Mouse (Mus musculus) heart, embryonic 11.5 days (tissue): Measurements from ENCODE around the gene 4930449I24Rik. TPM values are rescaled to one million over a fixed set of nuclear protein-coding genes. Genes with fewer than 3 reads are reported as not detected.
"Not testable (repeated sequence)": the region's sequence is repeated elsewhere in the genome, so short reads cannot be mapped to it uniquely, and the experiment has no call there.

ENCODE experiments used
- ATAC-seq: fragments of 200-750 bp; cut with Nextera tagmentation; replicated peaks from 2 replicates; pipeline ENCODE4 v1.8.0; 2017; ENCODE audit warnings: moderate library complexity; ENCODE audit not compliant: insufficient number of reproducible peaks, low FRiP score, low TSS enrichment
- H3K27ac ChIP-seq: fragments of 300-500 bp; sonication (generic); 2 replicates; pipeline ENCODE4 v1.5.1; 2014; ENCODE audit warnings: mild to moderate bottlenecking, low read depth, low read length
- H3K27me3 ChIP-seq: fragments of 300-500 bp; sonication (generic); 2 replicates; pipeline ENCODE4 v1.6.1; 2014; ENCODE audit warnings: mild to moderate bottlenecking, low read length, mixed read lengths; ENCODE audit not compliant: control insufficient read depth, insufficient read depth
- H3K36me3 ChIP-seq: fragments of 300-500 bp; sonication (generic); 2 replicates; pipeline ENCODE4 v1.6.1; 2014; ENCODE audit warnings: mild to moderate bottlenecking, low read length, moderate library complexity, mixed read lengths; ENCODE audit not compliant: control insufficient read depth, insufficient read depth
- H3K4me1 ChIP-seq: fragments of 300-500 bp; sonication (generic); 2 replicates; pipeline ENCODE4 v1.6.1; 2014; ENCODE audit warnings: low read length; ENCODE audit not compliant: control insufficient read depth, insufficient read depth
- H3K4me2 ChIP-seq: fragments of 300-500 bp; sonication (generic); 2 replicates; pipeline ENCODE4 v1.6.1; 2014; ENCODE audit warnings: mild to moderate bottlenecking, moderate library complexity
- H3K4me3 ChIP-seq: fragments of 300-500 bp; sonication (generic); 2 replicates; pipeline ENCODE4 v1.5.1; 2014; ENCODE audit warnings: low read depth, low read length
- H3K9ac ChIP-seq: fragments of 300-500 bp; sonication (generic); 2 replicates; pipeline ENCODE4 v1.6.1; 2014; ENCODE audit warnings: mild to moderate bottlenecking, low read depth, low read length, moderate library complexity
- H3K9me3 ChIP-seq: fragments of 300-500 bp; sonication (generic); replicated peaks from 2 replicates; pipeline ENCODE4 v1.6.1; 2016; ENCODE audit warnings: low read length; ENCODE audit not compliant: control insufficient read depth
- WGBS: fragments of 180-500 bp; shearing (Covaris S2); extraction: QIAGEN DNeasy Blood & Tissue Kit; methylation state at CpG from one replicate; pipeline ENCODE4 v1.1.7; 2014; ENCODE audit not compliant: insufficient replicate concordance; 5-methylcytosine and 5-hydroxymethylcytosine counted together
- polyA plus RNA-seq: library from polyadenylated mRNA; unstranded; fragments of >200 nt; fragmentation: Nextera tagmentation; extraction: Ambion mirVana; gene quantifications from 2 replicates; pipeline ENCODE4 v1.2.1, GENCODE M21; 2014

The 4930449I24Rik gene
- polyA plus RNA-seq, 1 experiment from 2014 or later, result not detected

GRCm38 (mm10) chr5:146481665-146482064, 20.5 kb upstream of the 4930449I24Rik start, which contains the start of gene Gm6408:
TSS of gene Gm6408 (plus strand) at chr5:146481965.
- not testable (repeated sequence) for H3K36me3 ChIP-seq, H3K4me3 ChIP-seq, H3K4me2 ChIP-seq, ATAC-seq, H3K27me3 ChIP-seq, H3K27ac ChIP-seq, H3K9ac ChIP-seq, H3K9me3 ChIP-seq, H3K4me1 ChIP-seq
- WGBS, result 81% methylated on average over 2 of the region's 3 CpGs

GRCm38 (mm10) chr5:146488959-146489358, 13.2 kb upstream of the 4930449I24Rik start:
- H3K36me3 ChIP-seq, H3K9me3 ChIP-seq, H3K4me2 ChIP-seq, ATAC-seq, H3K27me3 ChIP-seq, H3K27ac ChIP-seq, H3K9ac ChIP-seq, H3K4me3 ChIP-seq, H3K4me1 ChIP-seq: not testable (repeated sequence)
- WGBS, result 7% methylated on average over 3 of the region's 4 CpGs

- H3K27me3 ChIP-seq, H3K9me3 ChIP-seq, H3K9ac ChIP-seq, H3K4me2 ChIP-seq, ATAC-seq, H3K36me3 ChIP-seq, H3K4me1 ChIP-seq, H3K4me3 ChIP-seq, H3K27ac ChIP-seq: not testable (repeated sequence)
- WGBS, result no CpG with 5 or more reads among the region's 5 CpGs
Observed at GRCm38 (mm10) chr5:146491063-146491462, 11.1 kb upstream of the 4930449I24Rik start, which contains the start of gene Gm6370. TSS of gene Gm6370 (plus strand) at chr5:146491363.

- not testable (repeated sequence) for ATAC-seq, H3K4me3 ChIP-seq, H3K27me3 ChIP-seq, H3K36me3 ChIP-seq, H3K27ac ChIP-seq, H3K4me2 ChIP-seq, H3K9me3 ChIP-seq, H3K9ac ChIP-seq, H3K4me1 ChIP-seq
- WGBS, result no CpG with 5 or more reads among the region's 5 CpGs
Observed at GRCm38 (mm10) chr5:146513823-146514222, 11.6 kb downstream of the 4930449I24Rik start, which contains the start of gene Gm3402. TSS of gene Gm3402 (plus strand) at chr5:146514123.

- WGBS, result 80% methylated on average over 1 of the region's 3 CpGs
- not testable (repeated sequence) for H3K9ac ChIP-seq, ATAC-seq, H3K4me3 ChIP-seq, H3K27me3 ChIP-seq, H3K4me2 ChIP-seq, H3K27ac ChIP-seq, H3K9me3 ChIP-seq, H3K36me3 ChIP-seq, H3K4me1 ChIP-seq
Observed at GRCm38 (mm10) chr5:146525501-146525900, 23.3 kb downstream of the 4930449I24Rik start, which contains the start of gene Gm3404. TSS of gene Gm3404 (plus strand) at chr5:146525801.

- H3K4me1 ChIP-seq, H3K27me3 ChIP-seq, ATAC-seq, H3K9ac ChIP-seq, H3K4me2 ChIP-seq, H3K36me3 ChIP-seq, H3K9me3 ChIP-seq, H3K27ac ChIP-seq, H3K4me3 ChIP-seq: not testable (repeated sequence)
- WGBS, result 78% methylated on average over 2 of the region's 3 CpGs
Observed at GRCm38 (mm10) chr5:146537347-146537746, 35.1 kb downstream of the 4930449I24Rik start, which contains the start of gene Gm3409. TSS of gene Gm3409 (plus strand) at chr5:146537647.

Other genes with a start within 250 kb of the 4930449I24Rik start
- 0.42 and 0.52 TPM in 2 replicates for gene Wasf3, start 117.4 kb upstream of the 4930449I24Rik start, polyA plus RNA-seq
- not detected in 2 replicates for gene Gm6408, start 20.4 kb upstream of the 4930449I24Rik start, polyA plus RNA-seq
- not detected in 2 replicates for gene Gm6370, start 11.0 kb upstream of the 4930449I24Rik start, polyA plus RNA-seq
- gene Gm3402, start 11.7 kb downstream of the 4930449I24Rik start, polyA plus RNA-seq, result not detected in 2 replicates
- gene Gm3404, start 23.4 kb downstream of the 4930449I24Rik start, polyA plus RNA-seq, result not detected in 2 replicates
- gene Gm3409, start 35.2 kb downstream of the 4930449I24Rik start, polyA plus RNA-seq, result not detected in 2 replicates
- not detected in 2 replicates for gene Gm3415, start 53.7 kb downstream of the 4930449I24Rik start, polyA plus RNA-seq
- gene Gpr12, start 82.8 kb downstream of the 4930449I24Rik start, polyA plus RNA-seq, result not detected in 2 replicates